Mouse (Mus musculus): ENCODE measurements around the gene Crybg2. TPM values are rescaled to one million over a fixed set of nuclear protein-coding genes. Genes with fewer than 3 reads are reported as not detected.
A peak's percentile ranks its signal among the peaks of the same experiment; 100 is the strongest.

Gene Crybg2
- polyA plus RNA-seq, 1 experiment: 19.2 TPM

DNA sequence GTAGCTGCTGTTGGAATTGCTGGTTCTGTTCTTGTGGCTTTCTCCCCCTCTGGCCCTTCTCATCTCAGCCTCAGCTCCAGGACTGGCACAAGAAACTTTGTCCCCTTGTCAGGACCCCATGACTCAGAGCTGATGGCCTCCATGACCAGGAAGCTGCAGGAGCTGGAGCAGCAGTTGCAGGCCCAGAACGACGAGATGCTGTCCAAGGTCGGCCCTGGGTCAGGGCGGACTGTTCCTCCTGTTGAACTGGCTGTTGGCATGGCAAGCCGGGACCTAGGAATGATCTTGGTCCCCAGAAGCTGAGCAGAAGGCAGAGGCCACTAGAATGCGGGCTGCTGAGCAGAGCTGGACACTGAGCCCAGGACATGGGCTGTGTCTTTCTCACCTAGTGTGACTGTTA lies 51.8 kb downstream of the Crybg2 start:
- H3K27me3 ChIP-seq (ENCODE audit: control insufficient read depth, insufficient read depth, low read length, poor library complexity, severe bottlenecking): no peaks in the 10 kb centered on the region
- H3K36me3 ChIP-seq (ENCODE audit: control insufficient read depth, insufficient read depth, low read length, poor library complexity, severe bottlenecking): no peaks in the 10 kb centered on the region
- H3K9ac ChIP-seq (ENCODE audit: low read depth, poor library complexity, severe bottlenecking): no peak overlapping the region
- H3K4me3 ChIP-seq (ENCODE audit: low read depth, low read length): no peak overlapping the region
- no peak overlapping the region for H3K27ac ChIP-seq (ENCODE audit: insufficient read depth, low read length)
- H3K9me3 ChIP-seq (replicated peaks; ENCODE audit: control insufficient read depth, insufficient read depth, low read length, poor library complexity, severe bottlenecking): no peaks in the 10 kb centered on the region
- TF ChIP-seq EP300 (IDR thresholded peaks at IDR 0.05; ENCODE audit: insufficient read depth, low read depth, low read length) (no peak), POLR2A (IDR thresholded peaks at IDR 0.05; ENCODE audit: insufficient read depth, low read length) (no peak), CTCF (IDR thresholded peaks at IDR 0.05; ENCODE audit: low read depth, low read length) (no peak)
- H3K4me1 ChIP-seq (ENCODE audit: control insufficient read depth, insufficient read depth, low read length): peaks cover 32% of the 10 kb centered on the region

DNA sequence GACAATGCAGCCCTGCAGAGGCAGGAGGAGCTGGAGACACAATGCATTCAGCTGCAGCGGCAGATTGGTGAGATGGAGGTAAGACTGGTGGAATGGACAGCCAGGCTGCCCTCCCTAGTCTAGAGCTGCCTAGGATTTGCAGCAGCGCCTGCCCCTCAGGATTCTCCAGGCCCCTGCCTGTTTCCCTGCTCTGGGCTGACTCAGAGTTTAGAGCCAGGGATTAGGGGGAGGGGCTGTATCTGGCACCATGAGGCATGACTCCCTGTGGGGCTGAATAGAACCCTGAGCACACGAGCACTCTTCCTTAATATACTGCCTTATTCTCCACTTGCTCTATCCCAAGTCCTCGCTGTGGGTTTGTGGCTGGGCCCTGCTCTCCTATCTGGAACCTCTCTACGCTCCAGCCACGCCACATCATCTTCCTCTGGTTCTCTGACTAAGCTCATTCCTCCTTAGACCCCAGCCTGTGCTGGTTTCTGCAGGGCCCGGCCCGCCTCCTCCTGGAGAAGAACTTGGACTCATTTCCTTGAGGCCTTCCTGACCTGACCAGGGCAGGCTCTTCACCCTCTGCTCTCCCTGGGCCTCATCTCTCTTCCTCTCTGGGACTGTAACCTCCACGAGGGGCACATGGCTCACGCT lies 52.9 kb downstream of the Crybg2 start:
- H3K27me3 ChIP-seq (ENCODE audit: control insufficient read depth, insufficient read depth, low read length, poor library complexity, severe bottlenecking): no peaks in the 10 kb centered on the region
- no peaks in the 10 kb centered on the region for H3K9me3 ChIP-seq (replicated peaks; ENCODE audit: control insufficient read depth, insufficient read depth, low read length, poor library complexity, severe bottlenecking)
- 0 out of 2 replicates have a peak, but pooled peaks have one; percentile 8 for TF ChIP-seq EP300 (IDR thresholded peaks at IDR 0.05; ENCODE audit: insufficient read depth, low read depth, low read length)
- TF ChIP-seq CTCF (IDR thresholded peaks at IDR 0.05; ENCODE audit: low read depth, low read length): no peak
- TF ChIP-seq POLR2A (IDR thresholded peaks at IDR 0.05; ENCODE audit: insufficient read depth, low read length): no peak
- H3K36me3 ChIP-seq (ENCODE audit: control insufficient read depth, insufficient read depth, low read length, poor library complexity, severe bottlenecking): no peaks in the 10 kb centered on the region
- H3K27ac ChIP-seq (ENCODE audit: insufficient read depth, low read length): peak overlapping the region; percentile 74
- H3K4me3 ChIP-seq (ENCODE audit: low read depth, low read length): no peak overlapping the region
- H3K4me1 ChIP-seq (ENCODE audit: control insufficient read depth, insufficient read depth, low read length): peaks cover 33% of the 10 kb centered on the region
- H3K9ac ChIP-seq (ENCODE audit: low read depth, poor library complexity, severe bottlenecking): peak overlapping the region; percentile 11

DNA sequence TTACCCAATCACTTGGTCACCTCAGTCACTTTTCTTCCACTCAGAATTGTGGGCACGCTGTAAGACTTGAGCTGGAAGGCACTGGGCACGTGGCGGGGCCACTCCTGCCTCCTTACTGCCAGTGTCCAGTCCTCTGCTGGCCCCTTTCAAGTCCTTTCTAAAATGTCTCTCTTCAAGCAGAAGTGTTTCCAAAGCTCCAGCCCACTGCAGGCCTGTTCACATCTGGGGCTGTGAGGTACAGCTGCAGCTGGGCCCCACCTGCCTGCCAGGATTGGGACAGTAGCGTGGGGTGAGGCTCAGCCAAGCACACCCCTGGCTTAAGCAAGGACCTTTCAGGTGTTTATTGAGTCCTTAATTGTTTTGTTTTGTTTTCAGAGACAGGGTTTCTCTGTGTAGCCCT lies 53.4 kb downstream of the Crybg2 start:
- Histone ChIP-seq H3K4me3 (ENCODE audit: low read depth, low read length) (no peak overlapping the region), H3K4me1 (ENCODE audit: control insufficient read depth, insufficient read depth, low read length) (peaks cover 33% of the 10 kb centered on the region), H3K9ac (ENCODE audit: low read depth, poor library complexity, severe bottlenecking) (peak overlapping the region; percentile 11), H3K36me3 (ENCODE audit: control insufficient read depth, insufficient read depth, low read length, poor library complexity, severe bottlenecking) (no peaks in the 10 kb centered on the region), H3K9me3 (replicated peaks; ENCODE audit: control insufficient read depth, insufficient read depth, low read length, poor library complexity, severe bottlenecking) (no peaks in the 10 kb centered on the region), H3K27ac (ENCODE audit: insufficient read depth, low read length) (peak overlapping the region; percentile 74), H3K27me3 (ENCODE audit: control insufficient read depth, insufficient read depth, low read length, poor library complexity, severe bottlenecking) (no peaks in the 10 kb centered on the region)
- no peak for TF ChIP-seq CTCF (IDR thresholded peaks at IDR 0.05; ENCODE audit: low read depth, low read length)
- peak; percentile 20; the same call in 1 of the 2 replicates for TF ChIP-seq EP300 (IDR thresholded peaks at IDR 0.05; ENCODE audit: insufficient read depth, low read depth, low read length)

DNA sequence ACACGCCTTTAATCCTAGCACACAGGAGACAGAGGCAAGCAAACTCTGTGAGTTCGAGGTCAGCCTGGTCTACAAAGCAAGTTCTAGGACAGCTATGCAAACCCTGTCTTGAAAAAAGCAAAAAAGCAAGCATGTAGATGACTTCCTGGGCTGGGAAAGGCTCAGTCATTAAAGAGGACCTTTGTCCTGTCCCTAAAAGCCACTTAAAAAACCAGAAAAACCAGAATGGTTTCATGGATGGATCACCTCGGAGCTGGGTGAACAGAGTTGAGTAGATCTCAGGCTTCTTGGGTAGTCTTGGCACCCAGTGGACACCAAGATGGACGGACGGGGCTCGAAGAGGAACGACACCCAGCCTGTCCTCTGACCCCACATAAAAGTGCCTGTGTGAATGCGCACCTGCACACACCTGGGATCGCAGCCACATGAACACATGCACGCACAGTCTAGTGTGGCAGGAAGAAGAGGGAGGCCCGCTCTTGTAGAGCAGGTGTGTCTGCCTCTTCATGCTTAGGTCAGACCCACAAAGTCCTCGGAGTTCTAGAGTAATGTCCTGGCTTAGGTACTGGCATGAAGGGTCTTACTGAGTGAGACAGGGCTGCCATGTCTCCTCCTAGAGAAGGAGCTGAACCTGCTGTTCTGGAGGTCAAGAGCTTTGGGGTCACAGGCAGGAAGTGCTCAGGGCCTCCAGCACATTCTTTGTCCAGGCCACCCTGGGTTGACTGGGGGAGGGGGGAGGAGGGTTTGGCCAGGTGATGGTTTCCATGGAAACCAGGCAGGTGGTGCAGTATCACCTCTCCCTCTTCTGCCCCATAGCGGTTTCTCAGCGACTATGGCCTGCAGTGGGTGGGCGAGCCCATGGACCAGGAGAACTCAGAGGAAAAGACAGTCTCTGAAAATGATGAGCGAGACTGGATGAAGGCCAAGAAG lies 54.9 kb downstream of the Crybg2 start:
- H3K4me3 ChIP-seq (ENCODE audit: low read depth, low read length): peak overlapping the region; percentile 39
- H3K4me1 ChIP-seq (ENCODE audit: control insufficient read depth, insufficient read depth, low read length): peaks cover 32% of the 10 kb centered on the region
- H3K9me3 ChIP-seq (replicated peaks; ENCODE audit: control insufficient read depth, insufficient read depth, low read length, poor library complexity, severe bottlenecking): no peaks in the 10 kb centered on the region
- peak overlapping the region; percentile 96 for H3K27ac ChIP-seq (ENCODE audit: insufficient read depth, low read length)
- H3K27me3 ChIP-seq (ENCODE audit: control insufficient read depth, insufficient read depth, low read length, poor library complexity, severe bottlenecking): no peaks in the 10 kb centered on the region
- H3K9ac ChIP-seq (ENCODE audit: low read depth, poor library complexity, severe bottlenecking): peak overlapping the region; percentile 32; the same call in 1 of the 2 replicates
- TF ChIP-seq POLR2A (IDR thresholded peaks at IDR 0.05; ENCODE audit: insufficient read depth, low read length): no peak
- peak; percentile 99 for TF ChIP-seq EP300 (IDR thresholded peaks at IDR 0.05; ENCODE audit: insufficient read depth, low read depth, low read length)
- peak; percentile 18 for TF ChIP-seq CTCF (IDR thresholded peaks at IDR 0.05; ENCODE audit: low read depth, low read length)
- no peaks in the 10 kb centered on the region for H3K36me3 ChIP-seq (ENCODE audit: control insufficient read depth, insufficient read depth, low read length, poor library complexity, severe bottlenecking)

DNA sequence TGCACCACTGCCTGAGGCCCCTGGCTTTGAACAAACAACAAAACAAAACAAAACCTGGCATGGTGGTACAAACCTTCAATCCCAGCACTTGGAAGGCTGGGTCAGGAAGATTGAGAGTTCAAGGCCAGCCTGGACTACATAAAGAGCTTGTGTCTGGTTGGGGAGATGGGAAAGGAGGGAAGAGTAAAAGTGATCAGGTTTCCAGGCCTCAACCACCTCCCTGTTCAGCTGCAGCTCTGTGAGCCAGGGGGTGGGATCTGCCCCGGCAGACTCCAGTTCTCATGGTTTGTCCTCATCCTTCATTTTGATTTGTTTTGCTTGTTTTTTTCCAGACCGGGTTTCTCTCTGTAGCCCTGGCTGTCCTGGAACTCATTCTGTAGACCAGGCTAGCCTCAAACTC lies 55.9 kb downstream of the Crybg2 start:
- no peak for TF ChIP-seq EP300 (IDR thresholded peaks at IDR 0.05; ENCODE audit: insufficient read depth, low read depth, low read length)
- no peak for TF ChIP-seq CTCF (IDR thresholded peaks at IDR 0.05; ENCODE audit: low read depth, low read length)
- no peak for TF ChIP-seq POLR2A (IDR thresholded peaks at IDR 0.05; ENCODE audit: insufficient read depth, low read length)
- H3K4me1 ChIP-seq (ENCODE audit: control insufficient read depth, insufficient read depth, low read length): peaks cover 33% of the 10 kb centered on the region
- no peaks in the 10 kb centered on the region for H3K36me3 ChIP-seq (ENCODE audit: control insufficient read depth, insufficient read depth, low read length, poor library complexity, severe bottlenecking)
- peak overlapping the region; percentile 32 for H3K9ac ChIP-seq (ENCODE audit: low read depth, poor library complexity, severe bottlenecking)
- H3K9me3 ChIP-seq (replicated peaks; ENCODE audit: control insufficient read depth, insufficient read depth, low read length, poor library complexity, severe bottlenecking): no peaks in the 10 kb centered on the region
- peak overlapping the region; percentile 96 for H3K27ac ChIP-seq (ENCODE audit: insufficient read depth, low read length)
- H3K4me3 ChIP-seq (ENCODE audit: low read depth, low read length): peak overlapping the region; percentile 39
- no peaks in the 10 kb centered on the region for H3K27me3 ChIP-seq (ENCODE audit: control insufficient read depth, insufficient read depth, low read length, poor library complexity, severe bottlenecking)

All from ES-Bruce4 (cell line).